Mouse (Mus musculus) cerebellum, adult 2 months (tissue): ENCODE results near the gene Ccr8. TPM values are rescaled to one million over a fixed set of nuclear protein-coding genes. Genes with fewer than 3 reads are reported as not detected.
A peak's percentile ranks its signal among the peaks of the same experiment; 100 is the strongest.
"Not testable (repeated sequence)": the region's sequence is repeated elsewhere in the genome, so short reads cannot be mapped to it uniquely, and the experiment has no call there.

Source experiments
- DNase-seq, 2 experiments: peaks; one replicate each; pipeline ENCODE4 v3.0.0; 2021
- H3K27ac ChIP-seq: fragments of 200-500 bp; 2 replicates; pipeline ENCODE4 v1.5.1; 2012; ENCODE audit warnings: low read length, control low read depth, inconsistent platforms; ENCODE audit not compliant: insufficient read depth
- H3K27me3 ChIP-seq: fragments of 200-500 bp; 2 replicates; pipeline ENCODE4 v1.6.1; 2012; ENCODE audit warnings: inconsistent platforms, mild to moderate bottlenecking, low read length, moderate library complexity; ENCODE audit not compliant: control insufficient read depth, insufficient read depth
- H3K4me1 ChIP-seq: fragments of 200-500 bp; 2 replicates; pipeline ENCODE4 v1.6.1; 2011; ENCODE audit warnings: low read length; ENCODE audit not compliant: control insufficient read depth, insufficient read depth
- H3K4me3 ChIP-seq: fragments of 200-500 bp; replicated peaks from 2 replicates; pipeline ENCODE3; 2011; ENCODE audit warnings: mild to moderate bottlenecking, low read depth, low read length, control low read depth; ENCODE audit not compliant: insufficient read depth
- CTCF ChIP-seq: fragments of 200-500 bp; IDR thresholded peaks from 2 replicates; pipeline ENCODE4 v1.5.1; 2011; ENCODE audit warnings: low read depth, mild to moderate bottlenecking, control low read depth, low read length, moderate library complexity, borderline replicate concordance; ENCODE audit not compliant: insufficient read depth
- POLR2A ChIP-seq: fragments of 200-500 bp; IDR thresholded peaks from 2 replicates; pipeline ENCODE4 v1.6.1; 2011; ENCODE audit warnings: low read length, control low read depth, borderline replicate concordance; ENCODE audit not compliant: insufficient read depth
- WGBS: fragments of 180-500 bp; shearing (Covaris S2); methylation state at CpG from one replicate; pipeline ENCODE4 v1.1.7; 2018; 5-methylcytosine and 5-hydroxymethylcytosine counted together
- polyA plus RNA-seq: library from polyadenylated mRNA; depleted of rRNA; stranded (reverse); fragments of >200 nt; gene quantifications from 2 replicates; pipeline ENCODE4 v1.2.3, GENCODE M21; 2012

Gene Ccr8
- polyA plus RNA-seq, 1 experiment, result not detected

DNA sequence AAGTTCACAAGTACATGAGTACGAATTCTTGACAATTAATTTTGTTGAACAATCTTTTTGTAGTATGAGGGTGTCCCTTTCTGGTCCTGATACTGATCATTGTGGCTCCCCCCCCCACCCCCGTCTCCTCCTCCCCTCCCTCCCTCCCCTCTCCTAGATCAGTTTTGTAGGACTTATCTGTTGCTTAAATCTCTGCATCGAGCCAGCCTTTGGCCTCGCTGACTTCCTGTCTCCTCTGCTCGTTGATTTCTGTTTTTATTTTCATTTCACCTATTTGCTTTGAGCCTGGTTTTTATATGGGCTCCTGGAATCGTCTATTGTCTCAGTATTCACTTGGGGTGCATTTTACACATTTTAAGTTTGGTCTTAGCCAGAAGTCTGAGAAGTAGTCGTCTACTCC is 4.0 kb downstream of the Ccr8 start:
- DNase-seq, result no peak
- 59% methylated on average over 7 of the region's 7 CpGs for WGBS

DNA sequence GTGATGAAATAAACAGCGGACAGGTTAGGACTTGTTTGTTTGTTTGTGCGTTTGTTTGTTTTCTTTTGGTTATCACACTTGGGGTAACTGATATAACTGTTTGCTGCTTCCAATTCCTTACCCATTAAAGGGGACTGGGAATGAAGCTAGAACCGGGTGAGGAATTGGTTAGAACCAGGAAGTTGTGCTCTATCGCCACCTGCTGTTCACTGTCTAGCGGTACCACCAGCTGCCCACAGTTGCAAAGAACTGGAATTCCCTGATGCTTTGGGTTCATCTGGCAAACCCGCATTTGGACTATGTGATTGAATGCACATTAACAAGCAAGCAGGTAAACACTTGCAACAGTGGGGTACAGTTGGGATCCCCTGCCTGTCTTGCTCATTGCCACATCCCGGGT is 6.8 kb downstream of the Ccr8 start:
- Histone ChIP-seq H3K4me3 (no peak overlapping the region), H3K4me1 (no peaks in the 10 kb centered on the region), H3K27me3 (no peaks in the 10 kb centered on the region), H3K27ac (no peak overlapping the region)
- TF ChIP-seq POLR2A, result no peak
- TF ChIP-seq CTCF, result peak; percentile 88
- peak; percentile 53 to 66 for DNase-seq
- WGBS, result 18% methylated on average over 7 of the region's 7 CpGs

More for the DNA sequence above, 4.0 kb downstream of the Ccr8 start:
- no peaks in the 10 kb centered on the region for H3K4me1 ChIP-seq
- H3K27ac ChIP-seq, result no peak overlapping the region
- TF ChIP-seq POLR2A, result no peak
- TF ChIP-seq CTCF, result no peak
- no peak overlapping the region for H3K4me3 ChIP-seq
- no peaks in the 10 kb centered on the region for H3K27me3 ChIP-seq

DNA sequence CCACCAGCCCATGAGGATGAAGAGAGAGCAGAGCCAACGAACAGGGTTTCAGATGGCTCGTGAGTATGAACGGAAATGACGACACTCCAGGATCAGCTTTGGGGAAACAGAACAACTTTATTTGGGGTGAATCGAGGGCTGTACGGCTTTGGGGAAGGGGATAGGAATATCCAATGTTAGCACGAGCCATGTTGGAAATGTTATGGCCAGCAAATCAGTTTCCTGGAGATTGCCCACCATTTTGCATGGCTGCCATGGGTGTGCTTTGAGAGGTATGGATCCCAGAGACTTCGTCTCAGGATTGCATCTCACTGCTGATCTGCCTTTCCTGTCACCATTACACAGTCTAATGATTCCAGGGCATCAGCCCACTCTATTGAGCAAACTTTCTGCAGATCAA is 7.4 kb downstream of the Ccr8 start:
- no peak for TF ChIP-seq POLR2A
- TF ChIP-seq CTCF, result no peak
- Histone ChIP-seq H3K4me3 (no peak overlapping the region), H3K4me1 (no peaks in the 10 kb centered on the region), H3K27ac (no peak overlapping the region), H3K27me3 (no peaks in the 10 kb centered on the region)
- no peak for DNase-seq
- 72% methylated on average over 8 of the region's 8 CpGs for WGBS

DNA sequence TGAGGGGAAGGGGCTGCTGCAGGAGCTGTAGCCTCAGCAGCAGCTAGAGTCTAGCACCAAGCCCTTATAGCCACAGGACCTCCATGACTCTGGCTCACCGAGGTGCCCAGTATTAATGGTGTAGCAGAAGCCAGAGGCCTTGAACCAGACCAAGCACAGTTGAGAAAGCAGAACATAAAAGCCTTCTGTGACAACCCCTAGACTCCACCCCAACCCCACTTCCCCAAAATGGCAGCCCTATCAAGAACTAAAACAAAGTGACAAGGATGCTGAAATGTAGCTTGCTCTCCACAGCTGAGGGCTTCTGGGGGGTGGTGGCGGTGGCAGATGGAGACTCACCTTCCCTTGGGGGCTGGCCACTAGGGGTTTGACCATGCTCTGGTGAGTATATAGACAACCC is 9.3 kb downstream of the Ccr8 start:
- DNase-seq, result no peak
- no peak overlapping the region for H3K4me3 ChIP-seq
- 92% methylated on average over 2 of the region's 2 CpGs for WGBS
- no peaks in the 10 kb centered on the region for H3K4me1 ChIP-seq
- H3K27ac ChIP-seq, result no peak overlapping the region
- TF ChIP-seq POLR2A (no peak), CTCF (no peak)
- H3K27me3 ChIP-seq, result no peaks in the 10 kb centered on the region

DNA sequence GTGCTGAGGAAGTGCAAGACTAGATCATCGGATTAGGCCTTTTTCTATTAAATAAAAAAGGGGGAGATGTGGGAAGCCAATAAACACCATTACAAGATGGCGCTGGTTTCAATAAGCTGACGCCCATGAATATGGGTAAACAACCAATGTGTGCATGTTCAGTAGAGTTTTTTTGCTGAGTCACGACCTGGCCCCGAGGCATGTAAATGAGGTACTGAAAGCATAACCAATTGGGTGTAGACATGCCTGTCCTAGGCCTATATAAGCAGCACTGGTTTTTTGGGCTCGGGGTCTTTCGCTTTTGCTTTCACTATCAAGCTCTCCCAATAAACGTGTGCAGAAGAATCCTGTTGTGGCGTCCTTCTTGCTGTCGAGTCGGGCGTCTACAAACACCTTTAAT is 17.0 kb downstream of the Ccr8 start:
- H3K4me3 ChIP-seq, H3K4me1 ChIP-seq, H3K27me3 ChIP-seq, H3K27ac ChIP-seq, DNase-seq: not testable (repeated sequence)
- 95% methylated on average over 12 of the region's 12 CpGs for WGBS

DNA sequence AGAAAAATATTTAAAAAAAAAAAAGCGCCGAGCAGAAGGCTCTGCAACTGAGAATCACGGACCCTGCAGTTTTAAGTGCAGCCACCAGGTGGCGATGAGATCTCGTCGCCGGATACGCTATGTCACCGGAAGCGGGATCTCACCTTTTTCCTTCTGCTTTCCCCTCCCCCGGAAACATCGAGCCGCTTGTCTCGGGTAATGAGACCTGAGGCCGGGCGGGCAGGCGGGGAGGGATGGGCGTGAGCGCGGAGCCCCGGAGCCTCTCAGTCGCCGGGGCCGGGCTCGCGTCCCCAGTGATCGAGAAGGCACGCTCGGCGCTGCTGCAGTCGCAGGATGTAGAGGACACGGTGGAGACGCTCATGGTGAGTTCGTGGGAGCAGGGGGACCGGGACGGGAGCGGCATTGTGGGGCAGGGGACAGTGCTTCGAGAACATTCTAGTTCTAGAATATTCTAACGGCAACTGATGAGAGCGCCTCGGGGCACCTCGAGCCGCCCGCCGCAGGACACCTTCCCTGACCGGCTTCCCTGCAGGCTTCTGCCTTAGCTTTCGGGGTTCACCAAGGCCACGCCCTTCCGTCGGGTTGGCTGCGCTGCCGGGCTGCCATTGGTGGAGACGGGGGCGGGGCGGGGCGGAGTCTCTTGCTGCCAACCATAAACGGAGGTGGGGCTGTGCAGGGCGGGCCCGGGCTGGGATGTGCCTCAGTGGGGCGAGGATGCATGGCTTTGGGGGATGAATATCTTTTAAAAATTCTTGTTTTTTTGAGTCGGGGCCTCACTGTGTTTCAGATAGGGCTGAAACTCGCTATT is 18.5 kb downstream of the Ccr8 start, which contains the start of gene Slc25a38:
Gene Slc25a38 (plus strand): TSS at position 164 of the 808 bp plus-strand sequence.
- Histone ChIP-seq H3K4me1 (peaks cover 13% of the 10 kb centered on the region), H3K4me3 (peak within 1 kb of the TSS; percentile 93), H3K27me3 (no peaks in the 10 kb centered on the region), H3K27ac (peak within 1 kb of the TSS; percentile 79; the same call in 1 of the 2 replicates)
- TF ChIP-seq CTCF (peak; percentile 73; the same call in 1 of the 2 replicates), POLR2A (peak; percentile 68)
- WGBS, result under 1% methylated on average over 62 of the region's 62 CpGs
- peak; percentile 95 to 96 for DNase-seq

DNA sequence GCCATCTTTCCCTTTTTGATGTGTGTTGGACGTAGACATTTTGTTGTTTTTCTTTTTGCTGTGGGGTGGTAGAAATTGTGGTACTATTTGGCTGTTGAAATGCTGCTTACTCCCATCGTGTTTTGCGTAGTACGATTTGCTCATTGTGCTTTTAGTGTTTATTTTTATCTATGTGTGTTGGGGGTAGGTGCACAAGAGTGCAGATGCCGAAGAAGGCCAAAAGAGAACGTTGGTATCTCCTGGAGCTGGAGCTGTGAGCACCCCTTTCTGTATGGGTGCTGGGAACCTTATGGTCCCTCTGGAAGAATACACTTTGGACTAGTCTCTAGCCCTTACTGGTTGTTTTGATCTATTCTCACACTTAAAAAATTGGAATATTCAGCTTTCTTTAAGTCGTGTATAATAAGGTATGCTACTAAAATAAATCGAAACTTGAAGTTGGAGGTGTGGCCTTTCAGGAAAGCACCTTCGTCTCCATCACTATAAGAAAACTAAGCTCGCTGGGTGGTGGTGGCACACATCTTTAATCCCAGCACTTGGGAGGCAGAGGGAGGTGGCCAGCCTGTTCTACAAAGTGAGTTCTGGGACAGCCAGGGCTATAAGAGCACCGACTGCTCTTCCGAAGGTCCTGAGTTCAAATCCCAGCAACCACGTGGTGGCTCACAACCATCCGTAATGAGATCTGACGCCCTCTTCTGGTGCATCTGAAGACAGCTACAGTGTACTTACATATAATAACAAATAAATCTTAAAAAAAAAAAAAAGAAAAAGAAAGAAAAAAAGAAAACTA is 19.4 kb downstream of the Ccr8 start:
- no peak overlapping the region; the same call in 1 of the 2 replicates for H3K27ac ChIP-seq
- no peaks in the 10 kb centered on the region for H3K27me3 ChIP-seq
- no peak for TF ChIP-seq POLR2A
- TF ChIP-seq CTCF, result no peak
- 68% methylated on average over 15 of the region's 15 CpGs for WGBS
- H3K4me1 ChIP-seq, result peaks cover 16% of the 10 kb centered on the region
- no peak for DNase-seq
- H3K4me3 ChIP-seq, result peak overlapping the region; percentile 93

DNA sequence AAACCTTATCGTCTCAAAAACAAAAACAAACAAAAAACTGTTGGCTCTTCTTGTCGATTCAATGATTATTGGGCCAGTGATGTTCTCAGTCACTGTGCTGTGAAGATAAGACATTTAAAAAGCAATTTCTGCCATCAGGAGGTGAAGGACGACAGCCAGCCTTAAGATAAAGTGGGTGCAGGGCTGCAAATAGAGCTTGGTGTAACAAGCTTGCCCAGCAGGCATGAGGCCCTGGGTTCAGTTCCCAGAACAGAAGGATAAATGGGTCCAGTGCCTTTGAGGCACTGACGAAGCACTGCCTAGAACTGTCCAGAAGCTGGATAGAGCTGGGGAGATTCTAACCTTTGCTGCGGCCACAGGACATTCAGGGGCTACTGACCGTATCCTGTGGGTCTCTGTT is 20.6 kb downstream of the Ccr8 start:
- no peak for DNase-seq
- Histone ChIP-seq H3K4me1 (peaks cover 16% of the 10 kb centered on the region), H3K4me3 (no peak overlapping the region), H3K27ac (no peak overlapping the region), H3K27me3 (no peaks in the 10 kb centered on the region)
- WGBS, result 92% methylated on average over 6 of the region's 6 CpGs
- no peak for TF ChIP-seq POLR2A
- TF ChIP-seq CTCF, result no peak
